Mouse (Mus musculus) neutrophil, adult 83 days (primary cell): ENCODE results near the gene Polr2g. TPM values are rescaled to one million over a fixed set of nuclear protein-coding genes. Genes with fewer than 3 reads are reported as not detected.

Experiments used
- total RNA-seq, 2 experiments: library from RNA; stranded (reverse); gene quantifications; one replicate each; pipeline ENCODE4 v1.2.4; 2023

Gene Polr2g
- 10 to 100 TPM; 42.9 to 43.0 TPM for total RNA-seq

DNA sequence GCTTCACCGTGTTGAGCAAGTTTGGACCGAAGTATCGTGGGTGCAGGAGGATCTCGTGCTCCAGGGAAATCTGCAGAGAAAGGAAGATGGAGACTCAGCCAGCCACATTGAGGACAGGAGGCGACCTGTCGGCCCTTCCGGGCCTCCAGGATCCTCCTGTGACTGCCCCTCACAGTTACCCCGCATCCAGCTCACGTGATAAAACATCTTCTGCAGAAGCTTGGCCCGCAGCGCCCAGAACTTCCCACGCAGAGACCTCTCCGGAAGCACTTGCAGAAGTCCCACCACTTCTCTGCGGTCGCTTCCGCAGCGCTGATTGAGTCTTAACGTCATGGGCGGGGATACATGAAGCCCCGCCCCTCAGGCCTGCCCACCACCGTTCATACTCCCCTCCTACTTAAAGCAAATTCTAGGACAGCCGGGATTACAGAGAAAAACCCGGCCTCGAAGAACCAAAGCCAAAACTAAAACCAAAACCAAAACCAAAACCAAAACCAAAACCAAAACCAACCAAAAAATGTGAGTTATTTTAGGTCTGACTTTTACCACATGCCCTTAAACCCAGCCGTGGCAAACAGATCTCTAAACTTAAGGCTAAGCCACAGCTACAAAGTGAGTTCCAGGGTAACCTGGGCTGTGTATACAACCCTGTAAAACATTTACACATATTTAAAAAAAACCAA is at the start of gene Polr2g:
TSS of gene Polr2g (minus strand) at position 314 of the 683 bp plus-strand sequence.

DNA sequence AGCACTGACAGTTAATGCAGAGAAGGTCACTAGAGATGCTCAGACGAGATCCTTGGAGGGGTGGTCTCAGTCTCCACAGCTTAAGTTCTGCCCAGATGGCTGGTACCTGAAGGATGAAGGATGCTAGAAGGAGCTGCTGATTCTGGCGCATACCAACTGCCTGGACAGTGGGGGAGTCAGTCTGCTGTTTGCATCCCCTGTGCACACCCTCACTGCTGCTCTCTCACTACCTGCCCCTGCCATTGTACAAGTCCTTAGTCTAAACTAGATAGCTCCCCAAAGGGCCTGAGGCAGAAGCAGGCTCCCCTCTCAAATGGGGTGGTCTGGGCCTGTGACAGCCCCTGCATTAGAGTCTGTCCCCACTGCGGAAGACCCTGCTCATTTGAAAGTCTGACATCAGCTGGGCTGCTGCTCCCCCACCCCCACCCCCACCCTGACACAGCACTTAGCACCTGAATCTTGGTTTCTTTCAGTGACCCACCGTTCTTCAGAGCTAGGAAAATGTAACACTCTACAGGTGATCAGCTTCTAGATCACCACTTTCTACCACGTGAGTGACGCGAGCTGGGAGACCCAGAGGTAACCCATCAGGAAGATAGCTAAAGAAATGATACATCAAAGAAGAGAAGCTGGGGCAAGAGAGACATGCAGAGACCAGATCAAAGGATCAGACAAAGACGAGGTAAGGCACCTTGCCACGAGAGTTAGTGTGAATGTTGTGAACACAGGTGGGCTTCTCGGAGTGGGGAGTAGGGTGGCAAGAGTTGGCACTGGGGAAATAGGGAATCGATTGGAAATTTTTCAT is 40.9 kb upstream of the Polr2g start, which contains the start of gene Gng3:
TSS of gene Gng3 (minus strand) at position 92 of the 805 bp plus-strand sequence.

DNA sequence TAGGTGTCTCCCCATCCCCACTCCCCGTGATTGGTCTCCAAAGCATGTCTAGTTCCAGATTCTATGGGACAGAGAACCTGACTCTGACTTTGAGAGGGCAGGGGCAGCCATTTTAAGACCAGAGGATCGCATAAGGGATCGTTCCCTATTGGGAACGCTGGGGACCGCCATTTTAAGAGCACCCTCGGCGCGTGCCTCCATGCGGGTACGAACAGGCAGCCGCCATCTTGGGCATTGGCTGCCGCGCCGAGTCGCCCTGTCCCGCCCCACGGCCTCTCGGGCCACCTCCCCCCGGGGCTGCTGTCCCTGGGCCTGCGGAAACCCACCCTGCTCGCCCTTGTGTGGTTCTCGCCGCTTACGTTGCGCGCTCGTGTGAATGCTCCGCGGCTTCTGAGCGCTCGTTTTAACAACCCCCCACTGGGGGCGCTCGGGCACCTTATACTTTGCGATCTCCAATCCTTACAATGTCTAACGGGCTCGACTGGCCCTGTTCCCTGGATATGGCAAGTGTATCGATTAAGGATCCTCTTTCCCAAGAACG is 38.9 kb upstream of the Polr2g start, which contains the start of gene Bscl2:
TSS of gene Bscl2 (plus strand) at position 217 of the 541 bp plus-strand sequence.

DNA sequence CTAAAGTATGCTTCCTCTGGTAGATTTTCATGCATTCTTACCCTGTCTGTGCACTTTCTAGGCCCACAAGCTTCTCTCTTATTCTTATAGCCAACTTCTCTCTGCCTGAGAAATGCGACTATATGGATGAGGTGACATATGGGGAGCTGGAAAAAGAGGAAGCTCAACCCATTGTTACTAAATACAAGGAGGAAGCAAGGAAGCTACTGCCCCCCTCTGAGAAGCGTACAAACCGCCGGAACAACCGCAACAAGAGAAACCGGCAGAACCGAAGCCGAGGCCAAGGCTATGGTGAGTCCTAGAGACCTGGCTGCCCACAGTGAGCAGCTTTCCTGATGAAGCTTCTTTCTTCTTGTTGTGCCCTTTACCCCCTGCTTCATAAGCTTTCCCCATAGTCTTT is 31.3 kb upstream of the Polr2g start, which contains the start of gene AC129217.1:
TSS of gene AC129217.1 (plus strand) at position 114 of the 400 bp plus-strand sequence.

DNA sequence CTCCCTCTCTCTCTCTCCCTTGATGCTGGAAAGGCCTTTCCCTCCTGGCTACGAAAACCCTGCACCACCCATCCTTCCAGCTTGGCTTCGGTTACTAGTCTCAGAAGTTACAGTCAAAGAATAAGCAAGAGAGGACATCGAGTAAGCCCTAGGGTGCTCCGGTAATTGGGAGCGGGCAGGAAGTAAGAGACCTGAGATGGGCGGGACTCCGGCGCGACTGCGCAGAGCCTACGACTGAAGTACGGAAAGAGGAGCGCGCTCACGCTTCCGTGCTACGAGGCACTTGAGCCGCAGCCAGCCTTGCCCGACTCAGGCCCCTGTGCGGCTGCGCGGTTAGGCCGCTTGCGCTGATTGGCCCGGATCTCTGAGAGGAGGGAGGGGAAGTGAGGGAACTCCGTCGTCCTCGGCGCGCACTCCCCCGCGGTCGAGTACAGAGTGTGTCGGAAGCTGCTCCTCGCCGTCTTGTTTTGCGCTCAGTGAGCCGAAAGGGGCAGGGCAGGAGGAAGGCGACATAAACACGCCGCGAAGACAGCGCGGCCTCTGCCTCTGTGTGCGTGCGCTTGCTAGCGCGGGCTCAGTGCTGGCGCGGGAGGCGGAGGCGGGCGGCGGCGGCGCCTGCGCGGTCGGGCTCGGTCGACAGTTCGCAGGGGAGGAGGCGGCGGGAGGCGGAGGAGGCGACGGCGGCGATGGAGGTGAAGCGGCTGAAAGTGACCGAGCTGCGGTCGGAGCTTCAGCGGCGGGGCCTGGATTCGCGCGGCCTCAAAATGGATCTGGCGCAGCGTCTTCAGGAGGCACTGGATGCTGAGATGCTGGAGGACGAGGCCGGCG is 21.4 kb upstream of the Polr2g start, which contains the start of gene Hnrnpul2:
TSS of gene Hnrnpul2 (plus strand) at position 415 of the 828 bp plus-strand sequence.

DNA sequence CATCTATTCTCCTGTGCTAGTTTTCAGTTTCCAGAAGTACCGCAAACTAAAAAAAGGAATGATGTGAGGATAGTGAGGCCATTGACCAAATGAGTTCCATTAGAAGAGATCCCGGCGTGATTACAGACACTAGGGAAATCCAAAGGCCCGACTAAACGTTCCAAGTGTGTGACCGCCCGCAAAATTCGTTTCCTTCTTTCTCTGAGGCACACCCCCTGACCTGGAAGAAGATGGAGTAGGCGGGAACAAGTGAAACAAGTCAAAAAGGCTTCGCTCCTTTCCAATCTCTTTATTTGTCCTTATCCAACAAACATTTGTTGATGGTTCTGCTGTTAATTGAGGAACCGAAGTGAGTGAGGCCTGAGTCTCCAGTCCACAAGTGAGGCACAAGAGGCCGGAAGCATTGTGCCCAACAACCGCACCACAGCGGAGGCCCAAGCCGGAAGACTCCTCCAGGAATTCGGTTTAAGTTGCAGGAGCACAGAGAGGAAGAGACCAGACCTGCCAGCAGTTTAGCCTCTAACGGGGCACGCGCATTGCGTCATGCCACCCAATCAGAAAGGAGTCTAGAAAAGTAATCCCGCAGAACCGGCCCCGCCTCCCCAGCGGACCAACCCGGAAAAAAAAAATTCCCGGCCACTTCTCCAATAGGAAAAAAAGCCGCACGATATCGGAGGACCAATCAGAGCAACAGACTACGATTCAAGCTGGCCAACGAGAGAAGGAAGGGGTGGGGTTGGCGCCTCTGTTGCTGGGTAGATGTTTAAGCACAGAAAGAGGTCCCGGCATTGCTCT is 20.6 kb upstream of the Polr2g start, which contains the start of gene Ttc9c:
TSS of gene Ttc9c (minus strand) at position 533 of the 795 bp plus-strand sequence.

DNA sequence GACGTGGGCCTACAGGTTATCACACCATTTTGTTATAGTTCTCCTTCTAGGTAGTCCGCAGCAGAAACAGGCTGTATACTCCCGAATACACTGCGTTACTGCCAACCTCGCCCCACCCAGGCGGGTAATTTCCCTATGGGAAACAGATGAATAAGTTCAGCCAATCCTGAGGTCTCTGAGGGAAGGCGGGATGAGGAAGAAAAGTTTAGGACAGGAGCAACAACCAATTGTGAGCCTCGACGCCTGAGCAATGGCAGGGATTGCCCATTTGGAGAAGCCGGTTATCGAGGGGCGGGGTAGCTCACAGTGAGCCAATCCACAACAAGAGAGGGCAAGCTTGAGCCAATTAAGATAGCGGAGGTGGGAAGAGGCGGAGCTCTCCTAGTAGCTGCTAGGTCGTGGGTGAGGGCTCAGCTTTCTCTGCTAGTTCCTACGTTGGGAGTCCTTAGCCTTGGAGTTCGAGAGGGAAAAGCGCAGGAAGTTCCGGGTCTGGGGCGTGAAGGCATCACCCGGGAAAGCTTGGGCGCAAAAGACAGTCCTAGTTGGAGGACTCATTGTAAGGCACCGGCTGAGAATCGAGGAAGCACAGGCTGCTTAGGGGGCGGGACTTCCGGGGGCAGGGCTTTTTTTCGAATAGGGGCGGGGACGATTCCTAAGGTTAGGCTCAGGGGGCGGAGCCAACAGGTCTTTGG is 3.9 kb upstream of the Polr2g start, which contains the start of gene Zbtb3:
TSS of gene Zbtb3 (plus strand) at position 426 of the 692 bp plus-strand sequence.

DNA sequence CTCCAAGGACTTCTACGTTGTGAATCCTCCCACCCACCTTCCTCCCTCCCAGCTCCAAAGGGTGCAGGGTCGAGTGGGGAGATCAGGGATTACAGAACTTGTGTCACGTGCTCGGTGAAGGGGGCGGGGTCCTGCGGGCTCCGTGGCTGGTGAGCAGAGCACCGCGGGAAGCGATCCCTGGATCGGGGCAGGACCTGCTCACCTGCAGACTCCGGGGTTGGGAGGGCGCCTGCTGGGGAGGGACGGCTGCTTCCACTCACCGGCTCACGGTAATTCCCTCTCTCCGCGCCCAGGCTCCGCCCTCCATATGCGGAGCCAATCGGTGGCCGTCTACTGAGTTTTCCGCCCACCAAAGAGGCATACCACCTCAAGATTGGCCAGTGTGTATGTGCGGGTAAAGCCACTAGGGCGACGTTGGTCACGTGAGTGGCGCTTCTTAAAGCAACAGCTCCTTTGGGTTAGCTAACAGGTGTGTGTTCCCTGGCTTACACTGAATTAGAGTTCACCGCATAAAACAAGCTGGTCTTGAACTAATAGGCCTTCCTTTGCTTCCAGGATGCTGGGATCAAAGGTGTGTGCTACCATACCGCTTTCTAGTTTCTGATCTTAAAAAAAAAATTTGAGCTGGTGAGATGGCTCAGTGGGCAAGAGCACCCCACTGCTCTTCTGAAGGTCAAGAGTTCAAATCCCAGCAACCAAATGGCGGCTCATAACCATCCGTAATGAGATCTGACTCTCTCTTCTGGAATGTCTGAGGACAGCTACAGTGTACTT is 12.2 kb downstream of the Polr2g start, which contains the start of gene Taf6l:
TSS of gene Taf6l (minus strand) at position 410 of the 774 bp plus-strand sequence.

DNA sequence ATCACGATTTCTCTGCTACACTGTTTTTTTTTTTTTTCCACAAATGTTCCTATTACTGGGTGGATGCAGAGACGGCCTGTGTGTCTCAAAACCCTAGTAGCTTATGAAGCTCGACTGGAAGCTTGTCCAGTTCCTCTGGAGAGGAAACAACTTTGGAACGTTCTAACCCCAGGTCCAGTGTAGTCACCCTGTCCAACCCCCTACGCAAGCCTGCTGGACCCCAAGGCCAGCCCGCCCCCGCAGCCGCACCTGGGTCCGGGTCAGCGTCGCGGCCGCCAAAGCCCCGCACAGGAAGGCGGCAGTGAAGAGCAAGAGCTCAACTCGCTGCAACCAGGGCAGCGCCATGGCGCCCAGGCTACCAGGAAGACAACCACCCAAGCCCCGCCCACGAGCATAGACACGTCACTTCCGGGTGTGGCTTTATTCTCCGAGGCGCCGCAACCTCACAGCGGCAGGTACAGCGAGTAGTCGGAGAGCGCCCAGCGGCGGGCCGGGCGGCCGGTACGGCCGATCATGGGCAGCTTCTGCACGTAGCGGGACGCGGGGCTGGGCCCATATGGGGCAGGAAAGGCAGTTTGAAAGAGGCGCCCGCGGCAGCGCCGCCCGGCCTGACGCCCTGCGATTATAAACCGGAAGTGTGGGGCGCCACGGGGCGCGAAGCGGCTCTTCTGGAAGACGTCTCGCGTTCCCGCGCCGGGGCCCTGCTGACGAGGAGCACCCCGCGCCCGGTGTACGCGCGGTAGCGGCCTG is 24.1 kb downstream of the Polr2g start, which contains the start of gene Tmem179b:
TSS of gene Tmem179b (minus strand) at position 382 of the 750 bp plus-strand sequence.

DNA sequence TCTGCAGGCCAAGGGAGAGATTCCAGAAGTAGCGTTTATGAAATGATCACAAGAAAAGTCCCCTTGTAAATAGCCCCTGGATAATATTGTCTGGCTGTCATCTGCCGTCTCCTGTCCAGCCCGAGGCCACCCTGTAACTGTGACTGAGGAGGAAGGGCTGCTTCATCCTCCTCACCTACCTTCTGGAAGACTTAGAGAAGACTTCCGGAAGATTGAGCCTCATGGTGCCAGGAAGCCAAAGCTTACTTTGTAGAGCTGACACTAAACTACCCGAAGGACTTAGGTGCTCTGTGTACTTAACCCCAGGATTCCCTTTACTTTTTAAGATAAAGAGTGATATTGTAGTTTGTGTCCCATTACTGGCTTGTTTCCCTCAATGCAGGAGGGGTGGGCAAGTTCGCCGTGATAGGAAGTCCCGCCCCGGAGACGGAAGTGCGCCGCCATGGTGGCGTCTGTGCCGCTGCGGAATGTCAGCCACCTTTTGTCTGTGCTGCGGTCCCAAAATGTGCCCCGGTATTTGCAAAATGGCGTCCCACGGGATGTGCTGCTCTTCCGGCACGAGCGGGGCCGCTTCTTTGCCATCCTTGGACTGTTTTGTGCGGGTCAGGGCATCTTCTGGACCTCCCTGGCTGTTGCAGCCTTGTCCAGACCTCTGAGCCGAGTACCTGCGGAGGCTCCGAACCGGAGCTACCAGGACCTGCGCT is 27.7 kb downstream of the Polr2g start, which contains the start of gene Tmem223:
TSS of gene Tmem223 (plus strand) at position 430 of the 704 bp plus-strand sequence.

DNA sequence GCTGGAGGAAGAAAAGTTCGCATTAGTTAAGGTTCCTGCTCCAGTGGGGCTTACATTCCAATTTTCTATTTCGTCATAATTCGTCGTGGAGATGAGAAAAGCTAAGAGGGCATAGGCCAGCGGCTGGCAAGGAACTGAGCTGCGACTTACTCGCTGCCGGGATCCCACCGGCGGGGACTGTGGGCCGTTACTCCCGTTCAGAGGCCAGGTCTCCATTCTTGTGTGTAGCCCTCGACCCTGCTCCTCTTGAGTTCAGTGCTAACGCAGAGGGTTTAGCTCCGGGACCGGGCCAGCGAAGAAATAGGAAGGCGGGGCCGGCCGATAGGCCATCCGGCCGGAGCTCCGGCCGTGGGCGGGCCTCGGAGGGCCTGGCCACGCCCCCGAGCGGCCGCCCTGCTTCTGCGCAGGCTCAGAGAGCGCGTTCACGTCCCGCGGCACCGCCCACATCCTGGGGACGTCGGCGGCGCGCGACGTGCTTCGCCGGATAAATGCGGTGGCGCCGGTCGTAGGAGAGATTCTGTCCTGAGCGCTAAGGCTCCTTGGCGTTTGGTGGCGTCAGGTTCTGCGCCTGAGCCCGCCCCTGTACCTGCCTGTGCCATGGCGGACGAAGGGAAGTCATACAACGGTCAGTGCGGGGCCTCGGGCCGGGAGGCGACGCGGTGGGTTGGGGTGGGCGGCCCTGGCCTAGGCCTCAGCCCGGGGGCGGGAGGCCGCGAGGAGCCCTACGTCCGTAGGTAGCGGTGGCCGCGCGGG is 41.6 kb downstream of the Polr2g start, which contains the start of gene Nxf1:
TSS of gene Nxf1 (plus strand) at position 439 of the 753 bp plus-strand sequence.

Other genes with a start within 250 kb of the Polr2g start
- gene Slc22a8, start 207.3 kb downstream of the Polr2g start, total RNA-seq = not detected
- not detected for gene Slc22a6, start 180.5 kb downstream of the Polr2g start, total RNA-seq
- under 1 TPM; 0.07 to 0.39 TPM for gene Chrm1, start 134.8 kb downstream of the Polr2g start, total RNA-seq
- 100 to 1,000 TPM; 110 to 140 TPM for gene Slc3a2, start 75.2 kb downstream of the Polr2g start, total RNA-seq
- 10 to 100 TPM; 18.5 to 22.5 TPM for gene Wdr74, start 62.8 kb downstream of the Polr2g start, total RNA-seq
- 1 to 10 TPM in 1 of 2 experiments, not detected in 1; 1.6 TPM for gene 1700092M07Rik, start 57.9 kb downstream of the Polr2g start, total RNA-seq
- 10 to 100 TPM; 95.0 to 99.4 TPM for gene Stx5a, start 57.2 kb downstream of the Polr2g start, total RNA-seq
- 100 to 1,000 TPM; 148 to 149 TPM for gene Nxf1, start 41.5 kb downstream of the Polr2g start, total RNA-seq
- 10 to 100 TPM; 24.2 to 30.1 TPM for gene Tmem223, start 27.6 kb downstream of the Polr2g start, total RNA-seq
- gene Tmem179b, start 24.1 kb downstream of the Polr2g start, total RNA-seq = 10 to 100 TPM; 81.5 to 81.7 TPM
- 10 to 100 TPM; 12.6 to 14.4 TPM for gene Taf6l, start 12.2 kb downstream of the Polr2g start, total RNA-seq
- gene Zbtb3, start 4.0 kb upstream of the Polr2g start, total RNA-seq = 1 to 10 TPM; 1.1 to 1.4 TPM
- gene Ttc9c, start 20.8 kb upstream of the Polr2g start, total RNA-seq = 10 to 100 TPM; 25.6 to 25.7 TPM
- gene Hnrnpul2, start 21.4 kb upstream of the Polr2g start, total RNA-seq = 10 to 100 TPM; 91.2 to 95.0 TPM
- 10 to 100 TPM in 1 of 2 experiments, 1 to 10 TPM in 1; 3.1 to 11.6 TPM for gene AC129217.1, start 31.2 kb upstream of the Polr2g start, total RNA-seq
- 10 to 100 TPM; 57.2 to 57.4 TPM for gene Bscl2, start 38.9 kb upstream of the Polr2g start, total RNA-seq
- under 1 TPM in 1 of 2 experiments, not detected in 1; 0.33 TPM for gene Gng3, start 40.6 kb upstream of the Polr2g start, total RNA-seq
- gene Lrrn4cl, start 52.2 kb upstream of the Polr2g start, total RNA-seq = under 1 TPM in 1 of 2 experiments, not detected in 1; 0.13 TPM
- gene Ubxn1, start 72.9 kb upstream of the Polr2g start, total RNA-seq = 10 to 100 TPM; 92.2 to 94.2 TPM
- 10 to 100 TPM; 17.8 to 24.6 TPM for gene Uqcc3, start 82.3 kb upstream of the Polr2g start, total RNA-seq
- gene Lbhd1, start 85.2 kb upstream of the Polr2g start, total RNA-seq = 10 to 100 TPM in 1 of 2 experiments, 1 to 10 TPM in 1; 5.4 to 17.3 TPM
- gene Gm49403, start 85.4 kb upstream of the Polr2g start, total RNA-seq = not detected
- 10 to 100 TPM; 19.4 to 31.7 TPM for gene 1810009A15Rik, start 90.3 kb upstream of the Polr2g start, total RNA-seq
- 10 to 100 TPM in 1 of 2 experiments, not detected in 1; 10.3 TPM for gene Gm49416, start 90.3 kb upstream of the Polr2g start, total RNA-seq
- gene Ints5, start 94.4 kb upstream of the Polr2g start, total RNA-seq = 10 to 100 TPM; 15.0 to 15.1 TPM
- gene Ganab, start 99.5 kb upstream of the Polr2g start, total RNA-seq = 10 to 100 TPM; 88.6 to 94.6 TPM
- gene B3gat3, start 121.8 kb upstream of the Polr2g start, total RNA-seq = 10 to 100 TPM; 39.8 to 40.9 TPM
- gene Rom1, start 130.8 kb upstream of the Polr2g start, total RNA-seq = 1 to 10 TPM; 2.4 to 3.1 TPM
- gene Eml3, start 131.0 kb upstream of the Polr2g start, total RNA-seq = 10 to 100 TPM; 46.2 to 51.1 TPM
- 100 to 1,000 TPM; 106 to 109 TPM for gene Mta2, start 143.3 kb upstream of the Polr2g start, total RNA-seq
- 1 to 10 TPM; 7.5 to 8.5 TPM for gene Tut1, start 155.3 kb upstream of the Polr2g start, total RNA-seq
- gene Eef1g, start 168.5 kb upstream of the Polr2g start, total RNA-seq = 100 to 1,000 TPM; 131 to 159 TPM
- 100 to 1,000 TPM; 396 to 493 TPM for gene Ahnak, start 190.7 kb upstream of the Polr2g start, total RNA-seq